17 mouse cellular contexts compared by ENCODE assay signal in genomic region chr9:80504496-80505012, GRCm38 (mm10). TPM values are rescaled to one million over a fixed set of nuclear protein-coding genes. Genes with fewer than 3 reads are reported as not detected.
"Had no signal": no experiment of that assay in that cellular context is flagged by ENCODE, and none has a peak within 500 bp of the region (broad histone marks: within the 10 kb centered on the region; RNA-seq: fewer than 3 reads in every experiment).

No protein-coding gene starts in this region.

- H3K27me3 ChIP-seq: kidney, embryonic 15.5 days; limb, embryonic 12.5 days; liver, embryonic 13.5 days; midbrain, embryonic 13.5 days; stomach, embryonic 15.5 days had no signal

- H3K9me3 ChIP-seq: kidney, embryonic 15.5 days; limb, embryonic 12.5 days; liver, embryonic 13.5 days; midbrain, embryonic 13.5 days; stomach, embryonic 15.5 days had no signal

- H3K9ac ChIP-seq: kidney, embryonic 15.5 days; limb, embryonic 12.5 days; liver, embryonic 13.5 days; liver, postnatal 0 days; midbrain, embryonic 13.5 days; stomach, embryonic 15.5 days had no signal

- DNase-seq: kidney, adult 18-20 months; kidney, postnatal 25 days; liver; liver, embryonic 13.5 days; liver, postnatal 0 days; lung, postnatal 36 days; right cerebral cortex, postnatal 14 days; thymus, adult 2 months; thymus, postnatal 25 days had no signal

- H3K4me3 ChIP-seq: kidney, embryonic 15.5 days; layer of hippocampus, adult 2 months; limb, embryonic 12.5 days; liver, embryonic 13.5 days; midbrain, embryonic 13.5 days; stomach, embryonic 15.5 days had no signal

- H3K4me2 ChIP-seq: kidney, embryonic 15.5 days; limb, embryonic 12.5 days; liver, embryonic 13.5 days; midbrain, embryonic 13.5 days; stomach, embryonic 15.5 days had no signal

- H3K4me1 ChIP-seq: kidney, embryonic 15.5 days; limb, embryonic 12.5 days; liver, embryonic 13.5 days; stomach, embryonic 15.5 days had no signal

- ATAC-seq: liver, postnatal 0 days; midbrain, embryonic 13.5 days had no signal

- H3K36me3 ChIP-seq: kidney, embryonic 15.5 days; limb, embryonic 12.5 days; liver, embryonic 13.5 days; midbrain, embryonic 13.5 days; stomach, embryonic 15.5 days had no signal

- H3K27ac ChIP-seq: kidney, embryonic 15.5 days; layer of hippocampus, adult 2 months; limb, embryonic 12.5 days; liver, embryonic 13.5 days; midbrain, embryonic 13.5 days; stomach, embryonic 15.5 days had no signal

RNA-seq across cellular contexts. Expression of gene Impg1, which starts 39.3 kb away (rescaled TPM):
- polyA plus RNA-seq: limb, embryonic 12.5 days; liver, embryonic 13.5 days; liver, postnatal 0 days; midbrain, embryonic 13.5 days; midbrain, postnatal 0 days; neural tube, embryonic 14.5 days; spleen, adult 2 months had no signal
